Mouse (Mus musculus): ENCODE results near the gene Mpc2. TPM values are rescaled to one million over a fixed set of nuclear protein-coding genes. Genes with fewer than 3 reads are reported as not detected.

The Mpc2 gene
- polyA plus RNA-seq, 1 experiment from 2014 or later = 154 TPM

DNA sequence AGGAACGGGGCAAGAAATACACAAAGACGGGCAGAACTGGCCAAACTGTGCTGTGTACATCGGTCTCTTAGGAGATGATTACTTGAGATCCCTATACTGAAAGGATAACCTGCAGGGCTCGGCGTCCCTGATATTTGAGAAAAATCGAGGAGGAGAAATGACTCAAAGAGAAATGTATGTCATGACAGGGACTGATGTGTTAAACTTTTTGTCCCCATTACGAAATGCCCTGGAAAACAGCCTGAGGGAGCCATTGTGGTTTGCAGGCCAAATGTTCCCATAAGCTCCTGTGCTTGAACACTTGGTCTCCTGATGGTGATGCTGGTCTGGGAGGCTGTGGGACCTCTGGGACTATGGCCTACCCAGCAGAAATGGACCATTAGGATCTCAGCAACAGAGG, 60.3 kb downstream of the Mpc2 start:
- H3K4me2 ChIP-seq (replicated peaks; ENCODE audit: low read depth, low read length) = no peak overlapping the region
- ATAC-seq (ENCODE audit: insufficient number of reproducible peaks, insufficient read depth, low FRiP score, low read depth) = no peak
- no peaks in the 10 kb centered on the region for H3K27me3 ChIP-seq (ENCODE audit: control insufficient read depth, insufficient read depth, low read length)
- WGBS = 86% methylated on average over 7 of the region's 7 CpGs
- H3K4me3 ChIP-seq (ENCODE audit: low read depth, low read length) = no peak overlapping the region
- no peaks in the 10 kb centered on the region for H3K36me3 ChIP-seq (ENCODE audit: control insufficient read depth, insufficient read depth, low read length)
- no peak overlapping the region for H3K27ac ChIP-seq (ENCODE audit: low read length)
- no peak overlapping the region for H3K9ac ChIP-seq (replicated peaks; ENCODE audit: low read depth, low read length)
- H3K9me3 ChIP-seq (ENCODE audit: control insufficient read depth, low read depth, low read length) = no peaks in the 10 kb centered on the region
- no peaks in the 10 kb centered on the region for H3K4me1 ChIP-seq (ENCODE audit: control insufficient read depth, insufficient read depth, low read length)

Other genes starting within 250 kb of the Mpc2 start
- 86.7 and 97.6 TPM in 2 replicates for gene Tiprl, start 223.6 kb upstream of the Mpc2 start, polyA plus RNA-seq (2014; fragmentation: Nextera tagmentation; extraction: Ambion mirVana)
- gene Gpr161, start 164.8 kb upstream of the Mpc2 start, polyA plus RNA-seq (2014; fragmentation: Nextera tagmentation; extraction: Ambion mirVana) = 2.5 and 2.6 TPM in 2 replicates
- 24.5 and 26.1 TPM in 2 replicates for gene Dcaf6, start 162 bp upstream of the Mpc2 start, polyA plus RNA-seq (2014; fragmentation: Nextera tagmentation; extraction: Ambion mirVana)
- gene Adcy10, start 24.5 kb downstream of the Mpc2 start, polyA plus RNA-seq (2014; fragmentation: Nextera tagmentation; extraction: Ambion mirVana) = 0.39 TPM in 1 of 2 replicates, not detected in the other
- 201 and 203 TPM in 2 replicates for gene Mpzl1, start 173.9 kb downstream of the Mpc2 start, polyA plus RNA-seq (2014; fragmentation: Nextera tagmentation; extraction: Ambion mirVana)
- gene Rcsd1, start 249.1 kb downstream of the Mpc2 start, polyA plus RNA-seq (2014; fragmentation: Nextera tagmentation; extraction: Ambion mirVana) = 37.2 and 44.0 TPM in 2 replicates